Mouse (Mus musculus) right cerebral cortex, postnatal 4 days (tissue): ENCODE measurements at regions not wholly inside any gene's neighbourhood (a gene's known extent, or its start where the extent isn't known, plus 50 kb on each side); places are given as distances from the start of the nearest gene placed in this dataset.

Experiments used
- DNase-seq: peaks from one replicate; pipeline ENCODE4 v3.0.0-alpha.2; 2022

GRCm38 (mm10) chr6:100380536-100380935 is 93.3 kb upstream of the Rybp start:
- DNase-seq, result peak; percentile 35

- DNase-seq, result no peak
These were observed 92.5 kb upstream of the Rybp start for GRCm38 (mm10) chr6:100379792-100380191.

- DNase-seq, result no peak
These were observed 91.2 kb upstream of the Rybp start for GRCm38 (mm10) chr6:100378533-100378874.

GRCm38 (mm10) chr6:100377828-100378532 is 90.7 kb upstream of the Rybp start:
- DNase-seq, result no peak

- DNase-seq, result no peak
These were observed 89.4 kb upstream of the Rybp start for GRCm38 (mm10) chr6:100376656-100377055.

- DNase-seq, result no peak
These were observed 83.5 kb upstream of the Rybp start for GRCm38 (mm10) chr6:100370828-100371227.

- DNase-seq, result no peak
These were observed 83.1 kb upstream of the Rybp start for GRCm38 (mm10) chr6:100370358-100370757.

- peak; percentile 22 for DNase-seq
These were observed 78.9 kb upstream of the Rybp start for GRCm38 (mm10) chr6:100366231-100366630.

- DNase-seq, result no peak
These were observed 78.5 kb upstream of the Rybp start for GRCm38 (mm10) chr6:100365791-100366190.

- DNase-seq, result no peak
These were observed 76.4 kb upstream of the Rybp start for GRCm38 (mm10) chr6:100363683-100364082.

GRCm38 (mm10) chr6:100356617-100357399 is 69.5 kb upstream of the Rybp start:
- DNase-seq, result no peak

- no peak for DNase-seq
These were observed 68.6 kb upstream of the Rybp start for GRCm38 (mm10) chr6:100355858-100356257.

GRCm38 (mm10) chr6:100347481-100347880 is 60.2 kb upstream of the Rybp start:
- DNase-seq, result no peak

GRCm38 (mm10) chr6:100345073-100345472 is 57.8 kb upstream of the Rybp start:
- DNase-seq, result no peak

GRCm38 (mm10) chr6:100341305-100342290 is 54.3 kb upstream of the Rybp start:
- peak; percentile 21 for DNase-seq

GRCm38 (mm10) chr6:100338291-100338690 is 51.0 kb upstream of the Rybp start:
- no peak for DNase-seq
